Mouse (Mus musculus): Measurements from ENCODE around the gene Rtf1.

GRCm38 (mm10) chr2:119743808-119744162 lies 68.9 kb downstream of the Rtf1 start:
- TF ChIP-seq CTCF (IDR thresholded peaks at IDR 0.05; ENCODE audit: control insufficient read depth, insufficient read depth, insufficient replicate concordance, low read depth, low read length) (no peak), POLR2A (IDR thresholded peaks at IDR 0.05; ENCODE audit: control insufficient read depth, low read depth, low read length) (no peak)

Measured in testis, adult 2 months (tissue).